Mouse (Mus musculus) MEL (cell line): Measurements from ENCODE around the gene Ccdc155. TPM values are rescaled to one million over a fixed set of nuclear protein-coding genes. Genes with fewer than 3 reads are reported as not detected.

ENCODE experiments used
- DNase-seq: peaks from one replicate; pipeline ENCODE4 v3.0.0; 2011; ENCODE audit warnings: low read depth, low spot score
- H3K27ac ChIP-seq: 2 replicates; pipeline ENCODE4 v1.5.1; 2012; ENCODE audit warnings: low read depth, mild to moderate bottlenecking, control low read depth, low read length, moderate library complexity; ENCODE audit not compliant: control insufficient read depth
- H3K27me3 ChIP-seq, 2 experiments: fragments of 150-350 bp in 1 of 2; sonication (generic) in 1 of 2; 2 replicates each; pipeline ENCODE4 v1.6.1; 2012; ENCODE audit warnings: low read length in 2 of 2, mild to moderate bottlenecking in 2 of 2, improper control_type of control experiment in 1 of 2, moderate library complexity in 1 of 2; ENCODE audit not compliant: insufficient read depth in 2 of 2, control insufficient read depth in 1 of 2
- H3K36me3 ChIP-seq, 2 experiments: 2 replicates each; pipeline ENCODE4 v1.6.1; 2012 to 2014; ENCODE audit warnings: low read length in 2 of 2, improper control_type of control experiment in 1 of 2, inconsistent platforms in 1 of 2, mild to moderate bottlenecking in 1 of 2; ENCODE audit not compliant: insufficient read depth in 2 of 2, control insufficient read depth in 1 of 2
- H3K4me1 ChIP-seq, 2 experiments: fragments of 150-350 bp in 1 of 2; sonication (generic) in 1 of 2; 2 replicates each; pipeline ENCODE4 v1.6.1; 2012; ENCODE audit warnings: low read length in 2 of 2, improper control_type of control experiment in 1 of 2, mild to moderate bottlenecking in 1 of 2; ENCODE audit not compliant: insufficient read depth in 2 of 2, control insufficient read depth in 1 of 2
- H3K4me3 ChIP-seq, 2 experiments: fragments of 150-350 bp in 1 of 2; sonication (generic) in 1 of 2; 2 replicates each; pipeline ENCODE4 v1.5.1; 2012; ENCODE audit warnings: low read depth in 2 of 2, low read length in 2 of 2, mild to moderate bottlenecking in 2 of 2, moderate library complexity in 2 of 2, control low read depth in 1 of 2, improper control_type of control experiment in 1 of 2; ENCODE audit not compliant: control insufficient read depth in 1 of 2, insufficient read depth in 1 of 2
- H3K79me2 ChIP-seq: 2 replicates; pipeline ENCODE4 v1.6.1; 2012; ENCODE audit warnings: mild to moderate bottlenecking, low read length, moderate library complexity; ENCODE audit not compliant: control insufficient read depth, poor library complexity, insufficient read depth
- H3K9ac ChIP-seq: 2 replicates; pipeline ENCODE4 v1.6.1; 2012; ENCODE audit warnings: low read depth, mild to moderate bottlenecking, control low read depth, low read length, moderate library complexity; ENCODE audit not compliant: control insufficient read depth, poor library complexity, severe bottlenecking
- H3K9me3 ChIP-seq: fragments of 150-350 bp; sonication (generic); replicated peaks from 2 replicates; pipeline ENCODE4 v1.6.1; 2012; ENCODE audit warnings: mild to moderate bottlenecking, low read length, improper control_type of control experiment, moderate library complexity; ENCODE audit not compliant: insufficient read depth
- CHD1 ChIP-seq: IDR thresholded peaks from 2 replicates; pipeline ENCODE4 v1.6.1; 2012; ENCODE audit warnings: low read depth, mild to moderate bottlenecking, inconsistent platforms, low read length, improper control_type of control experiment
- CHD2 ChIP-seq: IDR thresholded peaks from 2 replicates; pipeline ENCODE4 v1.6.1; 2011; ENCODE audit warnings: low read length, improper control_type of control experiment
- CTCF ChIP-seq, 3 experiments: IDR thresholded peaks in 2 of 3; conservative IDR thresholded peaks in 1 of 3; 2 replicates each; pipeline ENCODE4 v1.5.1; 2011 to 2012; ENCODE audit warnings: low read length in 3 of 3, low read depth in 2 of 3, mild to moderate bottlenecking in 2 of 3, improper control_type of control experiment in 1 of 3, inconsistent platforms in 1 of 3, mixed read lengths in 1 of 3, moderate library complexity in 1 of 3; ENCODE audit not compliant: control insufficient read depth in 1 of 3, insufficient read depth in 1 of 3, poor library complexity in 1 of 3, severe bottlenecking in 1 of 3
- E2F4 ChIP-seq: IDR thresholded peaks from 2 replicates; pipeline ENCODE4 v1.6.1; 2011; ENCODE audit warnings: low read depth, low read length, improper control_type of control experiment, borderline replicate concordance
- ELF1 ChIP-seq: IDR thresholded peaks from 2 replicates; pipeline ENCODE4 v1.6.1; 2014; ENCODE audit warnings: low read depth, mild to moderate bottlenecking, inconsistent platforms, low read length, improper control_type of control experiment, moderate library complexity
- EP300 ChIP-seq, 2 experiments: IDR thresholded peaks; 2 replicates each; pipeline ENCODE4 v1.6.1; 2011; ENCODE audit warnings: improper control_type of control experiment in 2 of 2, low read length in 2 of 2, low read depth in 1 of 2, mild to moderate bottlenecking in 1 of 2
- GATA1 ChIP-seq: IDR thresholded peaks from 2 replicates; pipeline ENCODE4 v1.6.1; 2011; ENCODE audit warnings: low read depth, low read length, improper control_type of control experiment
- MEF2A ChIP-seq: IDR thresholded peaks from 2 replicates; pipeline ENCODE4 v1.6.1; 2014; ENCODE audit warnings: low read depth, mild to moderate bottlenecking, inconsistent platforms, low read length, improper control_type of control experiment; ENCODE audit not compliant: poor library complexity, insufficient replicate concordance, severe bottlenecking; ENCODE audit errors: extremely low read depth
- NELFE ChIP-seq: IDR thresholded peaks from 2 replicates; pipeline ENCODE4 v1.6.1; 2011; ENCODE audit warnings: low read depth, low read length, improper control_type of control experiment
- POLR2A ChIP-seq, 2 experiments: IDR thresholded peaks; 2 replicates each; pipeline ENCODE4 v1.6.1; 2011 to 2012; ENCODE audit warnings: low read length in 2 of 2, mild to moderate bottlenecking in 2 of 2, control low read depth in 1 of 2, improper control_type of control experiment in 1 of 2, low read depth in 1 of 2, moderate library complexity in 1 of 2; ENCODE audit not compliant: control insufficient read depth in 1 of 2, insufficient read depth in 1 of 2, poor library complexity in 1 of 2
- POLR2AphosphoS5 ChIP-seq: IDR thresholded peaks from 2 replicates; pipeline ENCODE4 v1.6.1; 2012; ENCODE audit warnings: low read depth, borderline replicate concordance, mild to moderate bottlenecking, inconsistent platforms, low read length, moderate library complexity, mixed read lengths
- RAD21 ChIP-seq: IDR thresholded peaks from 2 replicates; pipeline ENCODE4 v1.6.1; 2011; ENCODE audit warnings: mild to moderate bottlenecking, low read depth, low read length, improper control_type of control experiment
- RCOR1 ChIP-seq: IDR thresholded peaks from 2 replicates; pipeline ENCODE4 v1.6.1; 2012; ENCODE audit warnings: low read depth, mild to moderate bottlenecking, inconsistent platforms, low read length, improper control_type of control experiment
- TBP ChIP-seq: IDR thresholded peaks from 2 replicates; pipeline ENCODE4 v1.8.0; 2011; ENCODE audit warnings: low read depth, low read length, improper control_type of control experiment
- TCF12 ChIP-seq: IDR thresholded peaks from 2 replicates; pipeline ENCODE4 v1.6.1; 2014; ENCODE audit warnings: low read depth, mild to moderate bottlenecking, inconsistent platforms, low read length, improper control_type of control experiment, moderate library complexity
- USF2 ChIP-seq, 2 experiments: IDR thresholded peaks; 2 replicates each; pipeline ENCODE4 v1.6.1; 2011 to 2012; ENCODE audit warnings: improper control_type of control experiment in 2 of 2, low read length in 2 of 2, borderline replicate concordance in 1 of 2, inconsistent platforms in 1 of 2, low read depth in 1 of 2, mild to moderate bottlenecking in 1 of 2; ENCODE audit not compliant: insufficient read depth in 1 of 2
- ZC3H11A ChIP-seq: IDR thresholded peaks from 2 replicates; pipeline ENCODE4 v1.6.1; 2012; ENCODE audit warnings: low read depth, mild to moderate bottlenecking, inconsistent platforms, low read length, improper control_type of control experiment
- ZKSCAN1 ChIP-seq: IDR thresholded peaks from 2 replicates; pipeline ENCODE4 v1.6.1; 2012; ENCODE audit warnings: low read depth, mild to moderate bottlenecking, inconsistent platforms, low read length, improper control_type of control experiment, moderate library complexity
- ZNF384 ChIP-seq: IDR thresholded peaks from 2 replicates; pipeline ENCODE4 v1.6.1; 2012; ENCODE audit warnings: low read depth, mild to moderate bottlenecking, inconsistent platforms, low read length, improper control_type of control experiment
- polyA plus RNA-seq, 2 experiments: library from polyadenylated mRNA; stranded (reverse) in 1 of 2; unstranded in 1 of 2; fragments of >175 nt in 1 of 2; fragments of >200 nt in 1 of 2; gene quantifications; 2 replicates each; pipeline versions ENCODE4 v1.2.1 to v1.2.4; 2012; ENCODE audit warnings: low replicate concordance in 2 of 2, low read depth in 1 of 2; ENCODE audit not compliant: insufficient read length in 2 of 2, insufficient read depth in 1 of 2, missing spikeins in 1 of 2
- total RNA-seq: library from RNA; depleted of rRNA; stranded (reverse); fragments of 300-350 nt; gene quantifications from 2 replicates; pipeline ENCODE4 v1.2.3, GENCODE M21; 2012

Gene Ccdc155
- total and polyA plus RNA-seq, 3 experiments, result 0.27 to 0.38 TPM; not detected in 1

GRCm38 (mm10) chr7:45216442-45217183, 11.9 kb upstream of the Ccdc155 start:
- TF ChIP-seq NELFE, result no peak
- TF ChIP-seq POLR2AphosphoS5, result no peak
- no peak for TF ChIP-seq USF2 (IDR thresholded peaks at IDR 0.05; ENCODE audit: borderline replicate concordance in 1 of 2, insufficient read depth in 1 of 2, low read depth in 1 of 2, low read length in 2 of 2)
- TF ChIP-seq EP300 (IDR thresholded peaks at IDR 0.05; ENCODE audit: low read depth in 1 of 2, low read length in 2 of 2), result no peak
- no peak for TF ChIP-seq ELF1
- no peak for TF ChIP-seq RCOR1
- no peak for TF ChIP-seq CTCF (IDR thresholded peaks at IDR 0.05 in 2 of 3, conservative IDR thresholded peaks at IDR 0.05 in 1 of 3; ENCODE audit: control insufficient read depth in 1 of 3, insufficient read depth in 1 of 3, low read depth in 2 of 3, low read length in 3 of 3, poor library complexity in 1 of 3, severe bottlenecking in 1 of 3)
- no peak for TF ChIP-seq CHD2
- TF ChIP-seq ZNF384, result no peak
- TF ChIP-seq CHD1, result no peak
- TF ChIP-seq TBP, result no peak
- TF ChIP-seq RAD21, result no peak
- no peak for TF ChIP-seq ZC3H11A
- no peak for TF ChIP-seq GATA1
- no peak for TF ChIP-seq E2F4
- TF ChIP-seq MEF2A, result no peak
- TF ChIP-seq TCF12, result no peak
- no peak for TF ChIP-seq ZKSCAN1
- no peak for TF ChIP-seq POLR2A (IDR thresholded peaks at IDR 0.05; ENCODE audit: control insufficient read depth in 1 of 2, insufficient read depth in 1 of 2, low read depth in 1 of 2, low read length in 2 of 2, poor library complexity in 1 of 2)
- no peak overlapping the region for H3K27ac ChIP-seq
- H3K79me2 ChIP-seq, result no peaks in the 10 kb centered on the region
- DNase-seq, result no peak
- peaks cover 7 to 19% of the 10 kb centered on the region in 2 experiments for H3K4me1 ChIP-seq
- H3K36me3 ChIP-seq, result peaks cover 0 to 9% of the 10 kb centered on the region in 2 experiments; a peak in 2 of 4 replicates
- no peak overlapping the region for H3K4me3 ChIP-seq
- no peaks in the 10 kb centered on the region for H3K27me3 ChIP-seq
- no peaks in the 10 kb centered on the region for H3K9me3 ChIP-seq
- no peak overlapping the region for H3K9ac ChIP-seq
